Mouse (Mus musculus) CH12.LX (cell line): ENCODE measurements around the gene Rnf38. TPM values are rescaled to one million over a fixed set of nuclear protein-coding genes. Genes with fewer than 3 reads are reported as not detected.

Source experiments
- DNase-seq: peaks from one replicate; pipeline ENCODE4 v3.0.0-alpha.2; 2013; ENCODE audit errors: extremely low read depth
- H3K27ac ChIP-seq: 2 replicates; pipeline ENCODE4 v1.5.1; 2012; ENCODE audit warnings: low read depth, mild to moderate bottlenecking, control low read depth, moderate library complexity; ENCODE audit not compliant: insufficient read depth
- H3K27me3 ChIP-seq: replicated peaks from 2 replicates; pipeline ENCODE3; 2012; ENCODE audit warnings: inconsistent platforms
- H3K36me3 ChIP-seq, 2 experiments: replicated peaks in 1 of 2; 2 replicates each; pipeline versions ENCODE3 to v1.6.1; 2012; ENCODE audit warnings: inconsistent platforms in 1 of 2, low read length in 1 of 2, mild to moderate bottlenecking in 1 of 2, mixed read lengths in 1 of 2, moderate library complexity in 1 of 2; ENCODE audit not compliant: control insufficient read depth in 1 of 2, insufficient read depth in 1 of 2
- H3K4me1 ChIP-seq, 2 experiments: 2 replicates each; pipeline ENCODE4 v1.6.1; 2012; ENCODE audit warnings: inconsistent platforms in 1 of 2, moderate library complexity in 1 of 2; ENCODE audit not compliant: insufficient read depth in 2 of 2, control insufficient read depth in 1 of 2
- H3K4me2 ChIP-seq: 2 replicates; pipeline ENCODE4 v1.6.1; 2012; ENCODE audit warnings: low read depth, mild to moderate bottlenecking, control low read depth; ENCODE audit not compliant: poor library complexity, insufficient read depth, severe bottlenecking
- H3K4me3 ChIP-seq, 3 experiments: fragments of 150-350 bp in 1 of 3; sonication (generic) in 1 of 3; replicated peaks in 1 of 3; 2 replicates each; pipeline versions ENCODE3 to v1.5.1; 2011 to 2012; ENCODE audit warnings: low read depth in 2 of 3, low read length in 2 of 3, mild to moderate bottlenecking in 2 of 3, moderate library complexity in 2 of 3, control low read depth in 1 of 3, improper control_type of control experiment in 1 of 3, inconsistent platforms in 1 of 3, mixed read lengths in 1 of 3; ENCODE audit not compliant: poor library complexity in 1 of 3
- H3K79me2 ChIP-seq: replicated peaks from 2 replicates; pipeline ENCODE4 v1.6.1; 2012; ENCODE audit warnings: mild to moderate bottlenecking, moderate library complexity; ENCODE audit not compliant: control insufficient read depth, poor library complexity, insufficient read depth, severe bottlenecking; ENCODE audit errors: extremely low read depth
- H3K9ac ChIP-seq: 2 replicates; pipeline ENCODE4 v1.6.1; 2012; ENCODE audit warnings: low read depth, mild to moderate bottlenecking, control low read depth, moderate library complexity; ENCODE audit not compliant: insufficient read depth
- H3K9me3 ChIP-seq: replicated peaks from 2 replicates; pipeline ENCODE3; 2012; ENCODE audit warnings: low read length, inconsistent platforms, mixed read lengths
- BHLHE40 ChIP-seq: IDR thresholded peaks from 2 replicates; pipeline ENCODE4 v1.6.1; 2011; ENCODE audit warnings: mild to moderate bottlenecking, low read depth, low read length, improper control_type of control experiment
- CTCF ChIP-seq, 2 experiments: IDR thresholded peaks in 1 of 2; conservative IDR thresholded peaks in 1 of 2; 2 replicates each; pipeline ENCODE4 v1.5.1; 2011 to 2012; ENCODE audit warnings: low read depth in 2 of 2, low read length in 2 of 2, improper control_type of control experiment in 1 of 2, inconsistent platforms in 1 of 2, mild to moderate bottlenecking in 1 of 2, moderate library complexity in 1 of 2
- ETS1 ChIP-seq: conservative IDR thresholded peaks from 2 replicates; pipeline ENCODE4 v1.6.1; 2012; ENCODE audit warnings: low read depth, mild to moderate bottlenecking, inconsistent platforms, low read length, improper control_type of control experiment, moderate library complexity
- GABPA ChIP-seq: IDR thresholded peaks from 2 replicates; pipeline ENCODE4 v1.6.1; 2012; ENCODE audit warnings: low read depth, low read length, improper control_type of control experiment, inconsistent platforms; ENCODE audit not compliant: insufficient replicate concordance
- JUN ChIP-seq: IDR thresholded peaks from 2 replicates; pipeline ENCODE4 v1.6.1; 2011; ENCODE audit warnings: low read depth, mild to moderate bottlenecking, low read length, improper control_type of control experiment, moderate library complexity; ENCODE audit not compliant: insufficient read depth
- KAT2A ChIP-seq: IDR thresholded peaks from 2 replicates; pipeline ENCODE4 v1.6.1; 2012; ENCODE audit warnings: low read length, improper control_type of control experiment, inconsistent platforms; ENCODE audit not compliant: insufficient replicate concordance
- MAFK ChIP-seq: IDR thresholded peaks from 2 replicates; pipeline ENCODE4 v1.6.1; 2011; ENCODE audit warnings: low read length, improper control_type of control experiment; ENCODE audit not compliant: insufficient replicate concordance
- MAX ChIP-seq: IDR thresholded peaks from 2 replicates; pipeline ENCODE4 v1.6.1; 2011; ENCODE audit warnings: low read length, improper control_type of control experiment
- MEF2A ChIP-seq: IDR thresholded peaks from 2 replicates; pipeline ENCODE4 v1.6.1; 2014; ENCODE audit warnings: low read depth, mild to moderate bottlenecking, inconsistent platforms, low read length, improper control_type of control experiment, borderline replicate concordance
- MXI1 ChIP-seq: IDR thresholded peaks from 2 replicates; pipeline ENCODE4 v1.6.1; 2011; ENCODE audit warnings: mild to moderate bottlenecking, low read depth, low read length, improper control_type of control experiment
- MYC ChIP-seq: IDR thresholded peaks from 2 replicates; pipeline ENCODE4 v1.6.1; 2011; ENCODE audit warnings: low read depth, mild to moderate bottlenecking, improper control_type of control experiment, low read length
- NELFE ChIP-seq: IDR thresholded peaks from 2 replicates; pipeline ENCODE4 v1.6.1; 2011; ENCODE audit warnings: low read depth, low read length, improper control_type of control experiment
- RCOR1 ChIP-seq: conservative IDR thresholded peaks from 2 replicates; pipeline ENCODE4 v1.6.1; 2012; ENCODE audit warnings: low read depth, mild to moderate bottlenecking, inconsistent platforms, low read length, improper control_type of control experiment
- SMC3 ChIP-seq: IDR thresholded peaks from 2 replicates; pipeline ENCODE4 v1.6.1; 2011; ENCODE audit warnings: low read depth, low read length, improper control_type of control experiment
- USF1 ChIP-seq: IDR thresholded peaks from 2 replicates; pipeline ENCODE4 v1.6.1; 2014; ENCODE audit warnings: low read depth, mild to moderate bottlenecking, inconsistent platforms, low read length, improper control_type of control experiment
- ZKSCAN1 ChIP-seq: IDR thresholded peaks from 2 replicates; pipeline ENCODE4 v1.6.1; 2012; ENCODE audit warnings: low read depth, inconsistent platforms, low read length, improper control_type of control experiment, borderline replicate concordance
- ZMIZ1 ChIP-seq: IDR thresholded peaks from 2 replicates; pipeline ENCODE4 v1.6.1; 2012; ENCODE audit warnings: low read depth, mild to moderate bottlenecking, inconsistent platforms, low read length, improper control_type of control experiment
- ZNF384 ChIP-seq: IDR thresholded peaks from 2 replicates; pipeline ENCODE4 v1.6.1; 2012; ENCODE audit warnings: low read depth, low read length, improper control_type of control experiment, inconsistent platforms
- dilution Hi-C: fragments of 300-500 bp; cut with MboI; formaldehyde crosslinking; loops from 2 replicates; pipeline ENCODE4 v1.14.3; 2020; ENCODE audit warnings: low sequenced_read_pairs; ENCODE audit not compliant: extremely low pct_unique_long_range_greater_than_20kb, extremely low pct_ligation_motif_present
- in situ Hi-C: fragments of 300-500 bp; cut with MboI; formaldehyde crosslinking; loops from 3 replicates; pipeline ENCODE4 v1.14.3; 2019; ENCODE audit warnings: low sequenced_read_pairs, low pct_ligation_motif_present, low pct_unique_long_range_greater_than_20kb, mixed read lengths
- polyA plus RNA-seq: library from polyadenylated mRNA; unstranded; fragments of >175 nt; gene quantifications from 2 replicates; pipeline ENCODE4 v1.2.1, GENCODE M21; 2012; ENCODE audit warnings: low read depth; ENCODE audit not compliant: insufficient read length
- total RNA-seq, 2 experiments: library from RNA; depleted of rRNA; stranded (reverse); fragments of 300-350 nt in 1 of 2; fragments of >200 nt in 1 of 2; gene quantifications; 2 replicates each; pipeline ENCODE4 v1.2.3; 2012 to 2014

Rnf38 gene
- total and polyA plus RNA-seq, 3 experiments = 5.4 to 13.2 (median 6.6) TPM

- no peak for DNase-seq
- dilution Hi-C loops = no loop called here
- H3K79me2 ChIP-seq = no peaks in the 10 kb centered on the region
- in situ Hi-C loops = no loop called here
- H3K27me3 ChIP-seq = no peaks in the 10 kb centered on the region
- H3K9me3 ChIP-seq = no peaks in the 10 kb centered on the region
- no peak overlapping the region for H3K4me2 ChIP-seq
- H3K4me1 ChIP-seq = no peaks in the 10 kb centered on the region
- H3K36me3 ChIP-seq = no peaks in the 10 kb centered on the region
- no peak for TF ChIP-seq NELFE
- no peak for TF ChIP-seq MXI1
- TF ChIP-seq ZKSCAN1 = no peak
- TF ChIP-seq BHLHE40 = no peak
- TF ChIP-seq ZMIZ1 = no peak
- TF ChIP-seq ETS1 = no peak
- TF ChIP-seq MEF2A = no peak
- TF ChIP-seq MYC = no peak
- no peak for TF ChIP-seq ZNF384
- TF ChIP-seq GABPA = no peak
- TF ChIP-seq CTCF (conservative IDR thresholded peaks at IDR 0.05 in 1 of 2, IDR thresholded peaks at IDR 0.05 in 1 of 2; ENCODE audit: low read depth in 2 of 2, low read length in 2 of 2) = no peak
- TF ChIP-seq KAT2A = no peak
- no peak for TF ChIP-seq MAFK
- TF ChIP-seq SMC3 = no peak
- TF ChIP-seq JUN = no peak
- no peak for TF ChIP-seq RCOR1
- TF ChIP-seq USF1 = no peak
- no peak overlapping the region for H3K27ac ChIP-seq
- H3K4me3 ChIP-seq = no peak overlapping the region
- no peak overlapping the region for H3K9ac ChIP-seq
These were observed 141.2 kb downstream of the Rnf38 start for GRCm38 (mm10) chr4:44092359-44092758.

GRCm38 (mm10) chr4:44085566-44085965, 148.0 kb downstream of the Rnf38 start:
- dilution Hi-C loops = no loop called here
- Histone ChIP-seq H3K4me2 (no peak overlapping the region), H3K36me3 (no peaks in the 10 kb centered on the region), H3K9me3 (peaks cover 2% of the 10 kb centered on the region), H3K79me2 (no peaks in the 10 kb centered on the region), H3K27me3 (peaks cover 3% of the 10 kb centered on the region), H3K4me1 (peaks cover 0 to 14% of the 10 kb centered on the region in 2 experiments; a peak in 2 of 4 replicates), H3K27ac (no peak overlapping the region), H3K9ac (no peak overlapping the region), H3K4me3 (no peak overlapping the region)
- no peak for TF ChIP-seq MAX
- no peak for TF ChIP-seq SMC3
- no peak for DNase-seq
- in situ Hi-C loops = no loop called here
